Mouse (Mus musculus): ENCODE results near the gene Gm11639.

DNA sequence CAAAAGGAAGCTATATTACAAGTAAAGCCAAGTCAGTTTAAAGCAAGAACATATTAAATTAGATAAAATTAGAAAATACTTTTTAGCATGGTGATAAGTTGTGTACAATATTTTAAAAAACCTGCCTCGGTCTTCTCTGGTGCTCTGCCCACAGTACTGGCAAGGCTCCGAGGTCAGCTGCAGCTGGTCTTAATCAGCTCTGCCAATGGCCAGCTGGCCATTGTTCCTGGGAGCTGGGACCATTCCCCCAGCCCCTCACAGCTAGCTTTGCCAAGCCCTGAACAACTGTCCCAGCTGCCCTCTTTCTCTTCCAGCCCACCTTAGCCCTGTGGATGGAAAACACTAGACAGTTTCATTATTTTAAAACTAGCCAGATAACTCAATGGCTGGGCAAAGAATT lies 93.3 kb downstream of the Gm11639 start:
- TF ChIP-seq FLI1 (IDR thresholded peaks at IDR 0.05; ENCODE audit: low read length): no peak
- TF ChIP-seq GATA1 (IDR thresholded peaks at IDR 0.05; ENCODE audit: borderline replicate concordance, low read length): no peak

Data from megakaryocyte, embryonic 14.5 days (primary cell).